Mouse (Mus musculus) testis, adult 2 months (tissue): ENCODE measurements around the gene A430078G23Rik.

ENCODE experiments used
- CTCF ChIP-seq: fragments of 200-500 bp; IDR thresholded peaks from 2 replicates; pipeline ENCODE4 v1.5.1; 2012; ENCODE audit warnings: low read depth, mild to moderate bottlenecking, inconsistent platforms, low read length, moderate library complexity; ENCODE audit not compliant: control insufficient read depth, insufficient read depth, insufficient replicate concordance
- POLR2A ChIP-seq: fragments of 200-500 bp; IDR thresholded peaks from 2 replicates; pipeline ENCODE4 v1.6.1; 2012; ENCODE audit warnings: low read depth, mild to moderate bottlenecking, inconsistent platforms, low read length, moderate library complexity; ENCODE audit not compliant: control insufficient read depth

- TF ChIP-seq CTCF (no peak), POLR2A (no peak)
Measured at GRCm38 (mm10) chr8:3392293-3392692, 39.1 kb downstream of the A430078G23Rik start.
